Mouse (Mus musculus) limb, embryonic 11.5 days (tissue): Measurements from ENCODE around the gene Atl2. TPM values are rescaled to one million over a fixed set of nuclear protein-coding genes. Genes with fewer than 3 reads are reported as not detected.

ENCODE experiments used
- ATAC-seq: fragments of 200-750 bp; cut with Nextera tagmentation; 2 replicates; pipeline ENCODE4 v1.8.0; 2017; ENCODE audit warnings: low read depth; ENCODE audit not compliant: insufficient number of reproducible peaks, low FRiP score, low TSS enrichment
- DNase-seq: peaks from one replicate; pipeline ENCODE4 v3.0.0-alpha.2; 2015; ENCODE audit warnings: low spot score
- H3K27ac ChIP-seq: fragments of 300-500 bp; sonication (generic); replicated peaks from 2 replicates; pipeline ENCODE4 v1.5.1; 2014; ENCODE audit warnings: low read depth, mild to moderate bottlenecking, low read length
- H3K27me3 ChIP-seq: fragments of 300-500 bp; sonication (generic); 2 replicates; pipeline ENCODE4 v1.6.1; 2014; ENCODE audit warnings: mild to moderate bottlenecking, low read length, mixed read lengths; ENCODE audit not compliant: control insufficient read depth, insufficient read depth
- H3K36me3 ChIP-seq: fragments of 300-500 bp; sonication (generic); 2 replicates; pipeline ENCODE4 v1.6.1; 2014; ENCODE audit warnings: mild to moderate bottlenecking, low read length, moderate library complexity, mixed read lengths; ENCODE audit not compliant: control insufficient read depth, insufficient read depth
- H3K4me1 ChIP-seq: fragments of 300-500 bp; sonication (generic); 2 replicates; pipeline ENCODE4 v1.6.1; 2014; ENCODE audit warnings: low read length, mixed read lengths; ENCODE audit not compliant: control insufficient read depth, insufficient read depth
- H3K4me2 ChIP-seq: fragments of 300-500 bp; sonication (generic); 2 replicates; pipeline ENCODE4 v1.6.1; 2014; ENCODE audit warnings: low read depth, mild to moderate bottlenecking, moderate library complexity; ENCODE audit not compliant: severe bottlenecking
- H3K4me3 ChIP-seq: fragments of 300-500 bp; sonication (generic); 2 replicates; pipeline ENCODE4 v1.5.1; 2014; ENCODE audit warnings: low read depth, low read length
- H3K9ac ChIP-seq: fragments of 300-500 bp; sonication (generic); 2 replicates; pipeline ENCODE4 v1.6.1; 2014; ENCODE audit warnings: mild to moderate bottlenecking, low read length
- H3K9me3 ChIP-seq: fragments of 300-500 bp; sonication (generic); 2 replicates; pipeline ENCODE4 v1.6.1; 2016; ENCODE audit warnings: low read length; ENCODE audit not compliant: control insufficient read depth
- WGBS: fragments of 180-500 bp; shearing (Covaris S2); extraction: QIAGEN DNeasy Blood & Tissue Kit; methylation state at CpG from one replicate; pipeline ENCODE4 v1.1.7; 2014; 5-methylcytosine and 5-hydroxymethylcytosine counted together
- polyA plus RNA-seq: library from polyadenylated mRNA; unstranded; fragments of >200 nt; fragmentation: Nextera tagmentation; extraction: Ambion mirVana; gene quantifications from 2 replicates; pipeline ENCODE4 v1.2.1, GENCODE M21; 2014

Gene Atl2
- polyA plus RNA-seq, 1 experiment from 2014 or later, result 38.7 TPM

DNA sequence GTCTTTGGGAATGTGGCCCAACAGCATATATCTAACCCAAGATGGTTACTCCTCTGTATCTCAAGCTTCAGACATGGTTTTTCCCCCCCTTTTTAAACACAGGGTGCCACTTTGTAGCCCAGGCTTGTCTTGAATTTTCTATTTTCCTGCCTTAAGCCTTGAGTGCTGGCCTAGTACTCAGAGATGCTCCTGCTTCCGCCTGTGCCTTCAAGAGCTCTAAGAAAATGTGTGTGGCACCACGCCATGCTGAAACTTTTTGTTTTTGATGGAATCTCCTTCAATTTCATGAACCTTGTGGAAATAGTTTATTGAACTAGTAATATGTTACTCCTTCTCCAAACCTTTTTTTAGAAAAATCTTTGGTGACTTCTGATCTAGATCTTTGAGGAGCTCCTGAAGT lies 49.7 kb downstream of the Atl2 start:
- H3K4me2 ChIP-seq, result no peak overlapping the region
- H3K9ac ChIP-seq, result no peak overlapping the region
- H3K36me3 ChIP-seq, result peaks cover 2% of the 10 kb centered on the region; the same call in 1 of the 2 replicates
- no peak overlapping the region for H3K27ac ChIP-seq
- H3K4me3 ChIP-seq, result no peak overlapping the region
- no peaks in the 10 kb centered on the region for H3K4me1 ChIP-seq
- no peaks in the 10 kb centered on the region for H3K27me3 ChIP-seq
- DNase-seq (no peak), ATAC-seq (no peak)
- no peaks in the 10 kb centered on the region for H3K9me3 ChIP-seq
- 94% methylated on average over 2 of the region's 2 CpGs for WGBS

DNA sequence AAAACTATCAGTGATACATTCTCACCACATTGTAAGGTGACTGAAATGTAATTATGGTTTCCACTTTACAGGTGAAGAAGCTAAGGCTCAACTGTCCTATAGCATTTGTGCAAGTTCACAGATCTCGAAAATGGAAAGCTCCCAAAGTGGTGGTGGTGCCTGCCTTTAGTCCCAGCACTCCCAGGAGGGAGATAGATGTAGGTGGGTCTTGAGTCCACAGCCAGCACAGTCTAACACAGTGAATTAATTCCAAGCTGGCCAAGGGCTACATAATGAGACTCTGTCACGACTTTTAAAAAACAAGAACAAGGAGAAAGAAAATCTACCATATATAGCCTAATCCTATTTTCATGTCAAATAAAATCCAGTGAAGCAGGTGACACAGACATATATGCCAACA lies 50.2 kb downstream of the Atl2 start:
- no peak overlapping the region for H3K4me2 ChIP-seq
- no peaks in the 10 kb centered on the region for H3K27me3 ChIP-seq
- H3K4me1 ChIP-seq, result no peaks in the 10 kb centered on the region
- no peak overlapping the region for H3K9ac ChIP-seq
- peaks cover 2% of the 10 kb centered on the region; the same call in 1 of the 2 replicates for H3K36me3 ChIP-seq
- H3K4me3 ChIP-seq, result no peak overlapping the region
- ATAC-seq, result no peak
- 71% methylated on average over 2 of the region's 2 CpGs for WGBS
- H3K27ac ChIP-seq, result no peak overlapping the region
- DNase-seq, result no peak
- H3K9me3 ChIP-seq, result no peaks in the 10 kb centered on the region

DNA sequence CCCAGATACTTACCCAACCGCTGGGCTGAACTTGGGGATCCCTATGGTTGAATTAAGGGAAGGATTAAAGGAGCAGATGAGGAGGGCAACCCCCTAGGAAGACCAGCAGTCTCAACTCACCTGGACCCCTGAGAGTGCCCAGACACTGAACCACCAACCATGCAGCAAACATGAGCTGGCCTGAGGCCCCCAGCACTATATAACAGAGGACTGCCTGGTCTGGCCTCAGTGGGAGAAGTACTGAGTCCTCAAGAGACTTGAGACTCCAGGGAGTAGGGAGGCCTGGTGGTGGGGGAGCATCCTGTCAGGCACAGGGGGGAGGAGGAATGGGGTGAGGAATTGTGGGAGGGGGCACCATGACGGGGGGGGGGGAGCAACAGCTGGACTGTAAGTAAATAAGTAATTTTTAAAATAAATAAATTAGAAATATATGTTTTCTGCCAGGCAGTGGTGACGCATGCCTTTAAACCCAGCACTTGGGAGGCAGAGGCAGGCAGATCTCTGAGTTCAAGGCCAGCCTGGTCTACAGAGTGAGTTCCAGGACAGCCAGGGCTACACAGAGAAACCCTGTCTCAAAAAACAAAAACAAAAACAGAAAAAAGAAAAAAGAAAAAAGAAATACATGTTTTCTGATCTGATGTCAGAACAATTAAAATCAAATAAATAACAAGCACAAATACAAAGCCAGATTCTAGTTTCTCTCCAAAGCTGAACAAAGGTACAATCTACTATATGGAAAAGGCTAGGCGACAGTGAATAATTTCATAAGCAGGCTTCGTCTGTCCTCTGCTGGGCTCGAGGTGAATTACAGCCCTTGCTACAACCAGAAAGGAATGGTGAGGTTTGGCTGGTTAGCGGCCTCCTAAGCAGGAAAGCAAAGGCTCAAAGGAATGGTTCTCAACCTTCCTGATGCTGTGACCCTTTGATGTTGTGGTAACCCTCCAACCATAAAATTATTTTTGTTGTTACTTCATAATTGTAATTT lies 55.4 kb downstream of the Atl2 start:
- no peak overlapping the region for H3K4me2 ChIP-seq
- no peak overlapping the region for H3K27ac ChIP-seq
- no peak overlapping the region for H3K4me3 ChIP-seq
- no peaks in the 10 kb centered on the region for H3K36me3 ChIP-seq
- H3K9me3 ChIP-seq, result no peaks in the 10 kb centered on the region
- no peaks in the 10 kb centered on the region for H3K27me3 ChIP-seq
- H3K4me1 ChIP-seq, result no peaks in the 10 kb centered on the region
- ATAC-seq (peak; percentile 34; the same call in 1 of the 2 replicates), DNase-seq (peak; percentile 84)
- H3K9ac ChIP-seq, result no peak overlapping the region
- 47% methylated on average over 7 of the region's 7 CpGs for WGBS

DNA sequence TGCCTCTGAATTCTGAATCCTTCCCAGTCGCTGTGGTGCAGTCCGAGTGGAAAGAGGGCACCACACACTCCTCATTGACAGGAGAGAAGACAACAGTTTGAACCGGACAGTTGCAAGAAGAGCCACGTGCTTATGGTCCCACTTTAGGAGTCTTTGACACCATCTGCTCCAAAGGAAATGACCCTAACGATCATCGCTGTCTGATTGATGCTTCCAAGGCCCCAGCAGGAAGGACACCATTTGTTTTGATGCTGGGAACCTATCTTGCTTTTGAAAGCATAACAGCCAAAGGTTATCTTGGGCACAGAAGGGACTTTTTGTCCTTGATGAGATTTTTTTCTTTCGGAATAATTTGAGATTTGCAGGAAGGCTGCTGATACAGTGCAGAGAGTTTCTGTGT lies 58.9 kb downstream of the Atl2 start:
- Histone ChIP-seq H3K4me2 (no peak overlapping the region), H3K36me3 (no peaks in the 10 kb centered on the region; the same call in 1 of the 2 replicates), H3K9ac (no peak overlapping the region), H3K4me1 (no peaks in the 10 kb centered on the region), H3K9me3 (no peaks in the 10 kb centered on the region), H3K27me3 (no peaks in the 10 kb centered on the region), H3K27ac (no peak overlapping the region), H3K4me3 (no peak overlapping the region)
- no peak for ATAC-seq
- WGBS, result 47% methylated on average over 7 of the region's 7 CpGs
- DNase-seq, result no peak

DNA sequence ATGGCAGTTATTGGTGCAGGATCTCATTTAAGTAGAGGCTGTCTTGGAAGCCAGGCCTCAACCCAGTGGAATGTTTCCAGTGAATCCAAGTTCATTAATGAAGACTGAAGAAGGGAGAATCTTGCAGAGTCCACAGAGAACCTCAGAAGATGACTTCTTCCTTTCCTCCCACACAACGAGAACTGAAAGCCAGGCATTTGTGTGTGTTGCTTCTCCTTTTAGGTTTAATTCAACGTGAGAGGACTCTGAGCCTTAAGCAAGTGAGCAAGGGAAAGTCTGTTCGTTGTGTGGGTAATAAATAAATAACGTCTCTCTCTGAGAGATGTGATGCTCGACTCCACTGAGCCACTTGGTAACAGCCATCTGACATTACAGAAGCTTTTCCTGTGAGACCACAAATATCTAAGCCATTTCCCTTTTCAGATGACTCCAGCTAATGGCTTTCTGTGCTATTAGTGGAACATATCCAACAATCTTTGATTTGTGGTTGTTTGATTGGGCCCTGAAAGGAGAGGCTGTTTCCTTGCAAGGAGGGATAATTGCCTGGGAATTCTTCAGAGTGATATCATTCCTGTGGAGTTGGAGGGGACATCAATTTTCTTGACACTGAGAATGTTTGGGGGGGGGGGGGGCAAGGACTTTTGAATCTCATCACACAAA lies 60.1 kb downstream of the Atl2 start:
- DNase-seq (no peak), ATAC-seq (no peak)
- Histone ChIP-seq H3K27me3 (no peaks in the 10 kb centered on the region), H3K9me3 (no peaks in the 10 kb centered on the region), H3K4me2 (no peak overlapping the region), H3K4me3 (no peak overlapping the region), H3K27ac (no peak overlapping the region), H3K36me3 (no peaks in the 10 kb centered on the region; the same call in 1 of the 2 replicates), H3K4me1 (no peaks in the 10 kb centered on the region), H3K9ac (no peak overlapping the region)
- WGBS, result 38% methylated on average over 5 of the region's 5 CpGs

- 71% methylated on average over 1 of the region's 1 CpGs for WGBS
- Histone ChIP-seq H3K9me3 (no peaks in the 10 kb centered on the region), H3K4me3 (no peak overlapping the region), H3K9ac (no peak overlapping the region), H3K4me2 (no peak overlapping the region), H3K36me3 (no peaks in the 10 kb centered on the region; the same call in 1 of the 2 replicates), H3K27ac (no peak overlapping the region), H3K4me1 (no peaks in the 10 kb centered on the region), H3K27me3 (no peaks in the 10 kb centered on the region)
- DNase-seq (no peak), ATAC-seq (no peak)
Observed at GRCm38 (mm10) chr17:79832284-79832683, 63.6 kb downstream of the Atl2 start.

DNA sequence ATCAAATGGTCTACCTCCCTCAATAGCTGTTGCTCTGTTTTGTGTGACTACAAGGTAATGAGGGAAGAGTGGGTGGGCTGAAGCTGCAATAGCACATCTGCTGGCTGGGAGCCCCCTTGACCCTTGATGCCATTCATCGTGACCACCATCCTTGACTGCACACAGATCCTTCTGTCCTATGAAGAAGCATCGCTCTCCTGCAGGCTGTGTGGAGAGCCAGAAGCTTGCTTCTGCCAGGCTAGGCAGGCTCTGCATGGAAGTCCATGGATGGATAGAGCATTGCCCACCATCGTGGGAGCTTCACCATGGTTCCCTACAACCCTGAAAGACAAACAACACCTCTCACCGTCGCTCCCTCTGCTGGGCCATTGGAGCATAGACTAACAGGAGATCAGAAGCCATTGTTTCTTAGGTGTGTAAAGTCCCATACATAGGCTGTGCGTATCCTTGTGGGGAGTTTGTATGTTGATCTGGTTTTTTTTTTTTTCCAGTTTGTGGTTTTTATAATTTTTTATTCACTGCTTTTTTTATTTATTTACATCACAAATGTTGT lies 69.4 kb downstream of the Atl2 start:
- Histone ChIP-seq H3K9me3 (no peaks in the 10 kb centered on the region), H3K4me2 (no peak overlapping the region), H3K27ac (no peak overlapping the region), H3K4me1 (no peaks in the 10 kb centered on the region), H3K4me3 (no peak overlapping the region), H3K9ac (no peak overlapping the region), H3K36me3 (no peaks in the 10 kb centered on the region), H3K27me3 (no peaks in the 10 kb centered on the region)
- DNase-seq, result no peak
- ATAC-seq, result no peak
- whole genome bisulfite sequencing, result 76% methylated on average over 6 of the region's 6 CpGs

- no peak for ATAC-seq
Observed at GRCm38 (mm10) chr17:79825241-79826030, 70.5 kb downstream of the Atl2 start.

More at GRCm38 (mm10) chr17:79825241-79826030, 70.5 kb downstream of the Atl2 start:
- Histone ChIP-seq H3K9me3 (no peaks in the 10 kb centered on the region), H3K4me2 (no peak overlapping the region), H3K27me3 (no peaks in the 10 kb centered on the region), H3K9ac (no peak overlapping the region), H3K27ac (no peak overlapping the region), H3K4me3 (no peak overlapping the region), H3K36me3 (no peaks in the 10 kb centered on the region), H3K4me1 (no peaks in the 10 kb centered on the region)
- no peak for DNase-seq
- 83% methylated on average over 11 of the region's 11 CpGs for WGBS
